Mouse (Mus musculus): ENCODE measurements around the gene 4933405L10Rik. TPM values are rescaled to one million over a fixed set of nuclear protein-coding genes. Genes with fewer than 3 reads are reported as not detected.

The 4933405L10Rik gene
- total RNA-seq (2021), result not detected

- DNase-seq, result peak; percentile 91 to 92
Observed at GRCm38 (mm10) chr8:105707498-105708403, at the start of gene 4933405L10Rik, which contains the start of gene Enkd1. 4933405L10Rik (plus strand) TSS chr8:105707655. Enkd1 (minus strand) TSS chr8:105708210.

GRCm38 (mm10) chr8:105661167-105661566, 46.3 kb upstream of the 4933405L10Rik start:
- peak; percentile 23 to 53 for DNase-seq

More at GRCm38 (mm10) chr8:105707498-105708403, at the start of gene 4933405L10Rik, which contains the start of gene Enkd1:
- intact Hi-C loops (cut with DNase I), result loop anchor here (5.0 kb wide), 1 partner anchor 145 kb away; the partner anchor contains the start of gene Cenpt

GRCm38 (mm10) chr8:105677891-105678290, 29.6 kb upstream of the 4933405L10Rik start:
- DNase-seq, result no peak
- intact Hi-C loops (cut with DNase I), result loop anchor here (5.0 kb wide), 1 partner anchor 41 kb away; the partner anchor contains the start of genes Agrp and Ctcf

More at GRCm38 (mm10) chr8:105661167-105661566, 46.3 kb upstream of the 4933405L10Rik start:
- intact Hi-C loops (cut with DNase I), result no loop called here

GRCm38 (mm10) chr8:105685325-105685724, 22.1 kb upstream of the 4933405L10Rik start:
- no peak for DNase-seq
- intact Hi-C loops (cut with DNase I), result loop anchor here (2.0 to 5.0 kb wide), 3 partner anchors 63 to 118 kb away; partner anchors contain the start of gene Atp6v0d1

- intact Hi-C loops (cut with DNase I), result loop anchor here (2.0 to 5.0 kb wide), 3 partner anchors 63 to 119 kb away; partner anchors contain the start of gene Atp6v0d1
- DNase-seq, result peak; percentile 69 to 79
Observed at GRCm38 (mm10) chr8:105685796-105686308, 21.6 kb upstream of the 4933405L10Rik start, which contains the start of gene Carmil2. Carmil2 (plus strand) TSS chr8:105686274.

- DNase-seq, result no peak
- intact Hi-C loops (cut with DNase I), result loop anchor here (5.0 kb wide), 1 partner anchor 119 kb away; the partner anchor contains the start of gene Atp6v0d1
Observed at GRCm38 (mm10) chr8:105686551-105686950, 20.9 kb upstream of the 4933405L10Rik start.

- intact Hi-C loops (cut with DNase I), result loop anchor here (5.0 kb wide), 1 partner anchor 120 kb away; the partner anchor contains the start of gene Atp6v0d1
- no peak for DNase-seq
Observed at GRCm38 (mm10) chr8:105687512-105687911, 19.9 kb upstream of the 4933405L10Rik start.

- intact Hi-C loops (cut with DNase I), result loop anchor here (5.0 kb wide), 1 partner anchor 121 kb away; the partner anchor contains the start of gene Atp6v0d1
- no peak for DNase-seq
Observed at GRCm38 (mm10) chr8:105688242-105688752, 19.2 kb upstream of the 4933405L10Rik start.

GRCm38 (mm10) chr8:105689256-105689982, 18.0 kb upstream of the 4933405L10Rik start:
- DNase-seq, result no peak

GRCm38 (mm10) chr8:105689983-105690360, 17.5 kb upstream of the 4933405L10Rik start:
- intact Hi-C loops (cut with DNase I), result loop anchor here (5.0 kb wide), 1 partner anchor 123 kb away; the partner anchor contains the start of gene Atp6v0d1
- no peak for DNase-seq

More at GRCm38 (mm10) chr8:105689256-105689982, 18.0 kb upstream of the 4933405L10Rik start:
- intact Hi-C loops (cut with DNase I), result loop anchor here (5.0 kb wide), 1 partner anchor 122 kb away; the partner anchor contains the start of gene Atp6v0d1

GRCm38 (mm10) chr8:105690978-105691377, 16.5 kb upstream of the 4933405L10Rik start:
- DNase-seq, result no peak
- intact Hi-C loops (cut with DNase I), result no loop called here

- no peak for DNase-seq
Observed at GRCm38 (mm10) chr8:105692449-105693182, 14.8 kb upstream of the 4933405L10Rik start.

GRCm38 (mm10) chr8:105693648-105694047, 13.8 kb upstream of the 4933405L10Rik start:
- intact Hi-C loops (cut with DNase I), result no loop called here
- DNase-seq, result peak; percentile 74 to 84

More at GRCm38 (mm10) chr8:105692449-105693182, 14.8 kb upstream of the 4933405L10Rik start:
- intact Hi-C loops (cut with DNase I), result no loop called here

- DNase-seq, result no peak
- intact Hi-C loops (cut with DNase I), result no loop called here
Observed at GRCm38 (mm10) chr8:105694051-105694799, 13.2 kb upstream of the 4933405L10Rik start.

GRCm38 (mm10) chr8:105695080-105695780, 12.2 kb upstream of the 4933405L10Rik start:
- intact Hi-C loops (cut with DNase I), result no loop called here

GRCm38 (mm10) chr8:105697196-105697780, 10.2 kb upstream of the 4933405L10Rik start:
- intact Hi-C loops (cut with DNase I), result no loop called here
- no peak for DNase-seq

More at GRCm38 (mm10) chr8:105695080-105695780, 12.2 kb upstream of the 4933405L10Rik start:
- no peak for DNase-seq

GRCm38 (mm10) chr8:105698734-105699133, 8.7 kb upstream of the 4933405L10Rik start:
- DNase-seq, result no peak
- intact Hi-C loops (cut with DNase I), result no loop called here
